Mouse (Mus musculus) forebrain, embryonic 11.5 days (tissue): ENCODE data around the gene Gm21969. TPM values are rescaled to one million over a fixed set of nuclear protein-coding genes. Genes with fewer than 3 reads are reported as not detected.

Experiments
- ATAC-seq: fragments of 200-750 bp; cut with Nextera tagmentation; replicated peaks from 2 replicates; pipeline ENCODE4 v1.8.0; 2017; ENCODE audit warnings: moderate TSS enrichment; ENCODE audit not compliant: low FRiP score
- DNase-seq: peaks from one replicate; pipeline ENCODE4 v3.0.0-alpha.2; 2017; ENCODE audit warnings: low spot score
- H3K27ac ChIP-seq: fragments of 300-500 bp; sonication (generic); 2 replicates; pipeline ENCODE4 v1.5.1; 2014; ENCODE audit warnings: low read depth, low read length
- H3K27me3 ChIP-seq: fragments of 300-500 bp; sonication (generic); 2 replicates; pipeline ENCODE4 v1.6.1; 2014; ENCODE audit warnings: mild to moderate bottlenecking, low read length, mixed read lengths; ENCODE audit not compliant: control insufficient read depth, insufficient read depth
- H3K36me3 ChIP-seq: fragments of 300-500 bp; sonication (generic); 2 replicates; pipeline ENCODE4 v1.6.1; 2014; ENCODE audit warnings: mild to moderate bottlenecking, low read length, moderate library complexity, mixed read lengths; ENCODE audit not compliant: control insufficient read depth, insufficient read depth
- H3K4me1 ChIP-seq: fragments of 300-500 bp; sonication (generic); replicated peaks from 2 replicates; pipeline ENCODE4 v1.6.1; 2014; ENCODE audit warnings: low read length, mixed read lengths; ENCODE audit not compliant: control insufficient read depth, insufficient read depth
- H3K4me2 ChIP-seq: fragments of 300-500 bp; sonication (generic); 2 replicates; pipeline ENCODE4 v1.6.1; 2014; ENCODE audit warnings: low read depth, mild to moderate bottlenecking, low read length, moderate library complexity, mixed read lengths; ENCODE audit not compliant: severe bottlenecking
- H3K4me3 ChIP-seq: fragments of 300-500 bp; sonication (generic); 2 replicates; pipeline ENCODE4 v1.5.1; 2014; ENCODE audit warnings: low read depth, low read length
- H3K9ac ChIP-seq: fragments of 300-500 bp; sonication (generic); 2 replicates; pipeline ENCODE4 v1.6.1; 2014; ENCODE audit warnings: low read length
- H3K9me3 ChIP-seq: fragments of 300-500 bp; sonication (generic); 2 replicates; pipeline ENCODE4 v1.6.1; 2016; ENCODE audit warnings: low read length, mixed read lengths; ENCODE audit not compliant: control insufficient read depth
- WGBS: fragments of 180-500 bp; shearing (Covaris S2); extraction: QIAGEN DNeasy Blood & Tissue Kit; methylation state at CpG from one replicate; pipeline ENCODE4 v1.1.7; 2014; 5-methylcytosine and 5-hydroxymethylcytosine counted together
- polyA plus RNA-seq: library from polyadenylated mRNA; unstranded; fragments of >200 nt; fragmentation: Nextera tagmentation; extraction: Ambion mirVana; gene quantifications from 2 replicates; pipeline ENCODE4 v1.2.1, GENCODE M21; 2014

The Gm21969 gene
- polyA plus RNA-seq, 1 experiment from 2014 or later: not detected

DNA sequence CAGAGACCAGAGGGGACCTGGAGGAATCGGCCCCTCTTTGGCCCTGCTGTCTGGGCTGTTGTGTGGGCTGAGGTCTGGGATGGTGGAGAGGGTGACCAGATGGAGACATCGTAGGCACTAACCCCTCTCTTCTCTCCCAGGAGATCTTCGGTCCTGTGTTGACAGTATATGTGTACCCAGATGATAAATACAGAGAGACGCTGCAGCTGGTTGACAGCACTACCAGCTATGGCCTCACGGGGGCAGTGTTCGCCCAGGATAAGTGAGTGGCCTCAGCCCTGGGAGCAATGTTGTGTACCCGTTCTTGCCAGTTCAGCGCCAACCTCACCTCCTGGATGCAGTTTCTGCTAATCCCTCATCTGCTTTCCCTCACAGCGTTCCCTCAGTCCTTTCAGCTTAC, 41.0 kb downstream of the Gm21969 start:
- peak; percentile 94 for DNase-seq
- Histone ChIP-seq H3K27ac (no peak overlapping the region), H3K4me2 (no peak overlapping the region), H3K9ac (no peak overlapping the region), H3K9me3 (no peaks in the 10 kb centered on the region), H3K4me1 (peaks cover 15% of the 10 kb centered on the region), H3K4me3 (no peak overlapping the region), H3K36me3 (no peaks in the 10 kb centered on the region), H3K27me3 (peaks cover 8% of the 10 kb centered on the region)
- WGBS: 13% methylated on average over 9 of the region's 9 CpGs
- no peak; the same call in 1 of the 2 replicates for ATAC-seq

DNA sequence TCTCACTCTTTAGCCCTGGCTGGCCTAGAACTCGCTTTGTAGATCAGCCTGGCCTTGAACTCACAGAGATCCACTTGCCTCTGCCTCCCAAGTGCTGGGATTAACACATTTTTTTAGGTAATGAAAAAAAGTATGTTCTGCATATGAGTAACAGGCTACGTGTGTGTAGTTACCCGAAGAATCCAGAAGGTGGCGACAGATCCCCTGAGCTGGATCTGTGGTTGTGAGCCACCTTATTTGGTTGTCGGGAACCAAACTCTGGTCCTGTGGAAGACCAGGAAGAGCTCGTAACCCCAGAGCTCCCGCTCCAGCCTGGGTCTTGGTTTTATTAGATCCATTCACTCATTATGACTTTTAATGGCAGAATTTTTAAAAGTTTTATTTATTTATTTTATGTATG, 43.9 kb downstream of the Gm21969 start:
- DNase-seq: no peak

DNA sequence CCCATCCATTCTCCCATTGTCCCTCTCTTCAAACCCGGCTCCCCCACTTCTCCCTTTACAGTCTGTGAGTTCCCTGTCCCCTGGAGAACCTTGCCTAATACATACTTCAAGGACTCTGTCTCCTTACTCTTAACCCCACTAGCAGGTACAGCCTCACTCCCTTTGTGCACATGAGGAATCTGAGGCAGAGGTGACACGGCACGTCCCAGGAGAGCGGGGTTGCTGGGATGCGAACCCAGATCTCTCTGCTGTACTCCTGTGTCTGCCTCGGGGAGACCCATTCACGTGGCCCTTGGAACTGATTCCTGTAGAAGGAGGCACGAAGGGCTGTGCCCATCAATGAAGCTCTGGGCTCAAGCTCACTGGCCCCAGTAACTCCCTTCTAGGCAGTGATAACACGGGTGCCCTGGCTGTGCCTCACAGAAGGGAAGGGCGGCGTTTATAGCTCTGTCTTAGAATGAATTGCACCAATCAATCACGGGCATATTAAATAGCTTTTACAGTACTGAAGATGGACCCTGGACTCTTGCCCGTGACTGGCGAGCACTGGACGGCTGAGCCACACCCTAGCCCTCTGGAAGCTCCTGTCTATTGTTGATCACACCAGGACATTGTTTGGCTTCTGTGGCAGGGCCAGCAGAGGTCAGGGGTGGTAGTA, 47.2 kb downstream of the Gm21969 start:
- no peaks in the 10 kb centered on the region for H3K27me3 ChIP-seq
- H3K4me1 ChIP-seq: no peaks in the 10 kb centered on the region
- no peak for DNase-seq
- no peaks in the 10 kb centered on the region for H3K9me3 ChIP-seq
- no peak overlapping the region for H3K27ac ChIP-seq
- H3K9ac ChIP-seq: no peak overlapping the region
- WGBS: 81% methylated on average over 15 of the region's 15 CpGs
- H3K4me2 ChIP-seq: no peak overlapping the region
- no peak overlapping the region for H3K4me3 ChIP-seq
- no peak for ATAC-seq
- H3K36me3 ChIP-seq: no peaks in the 10 kb centered on the region

More for the DNA sequence above, 43.9 kb downstream of the Gm21969 start:
- Histone ChIP-seq H3K4me3 (no peak overlapping the region), H3K9me3 (no peaks in the 10 kb centered on the region), H3K4me2 (no peak overlapping the region), H3K36me3 (no peaks in the 10 kb centered on the region), H3K4me1 (peaks cover 5% of the 10 kb centered on the region), H3K9ac (no peak overlapping the region), H3K27me3 (peaks cover 2% of the 10 kb centered on the region), H3K27ac (no peak overlapping the region)
- no peak for ATAC-seq
- WGBS: 83% methylated on average over 7 of the region's 7 CpGs

DNA sequence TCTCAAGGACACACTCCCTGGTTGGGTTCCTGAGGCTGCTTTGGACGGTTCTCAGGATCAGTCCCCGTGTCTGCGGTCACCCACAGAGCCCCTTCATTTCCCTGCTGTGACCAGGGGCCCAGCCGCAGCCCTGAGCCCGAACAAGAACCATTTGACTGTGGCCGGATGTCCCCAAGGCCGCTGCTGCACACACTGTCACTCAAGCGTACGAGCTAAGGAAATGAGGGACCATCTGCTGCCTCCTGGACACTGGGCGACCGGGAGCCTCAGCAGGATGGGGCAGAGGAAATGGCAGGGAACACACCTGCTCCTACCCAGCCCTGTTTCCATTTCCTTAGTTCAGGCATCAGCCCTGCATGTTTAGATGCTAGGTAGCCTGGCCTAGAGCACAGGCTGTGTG, 47.9 kb downstream of the Gm21969 start:
- ATAC-seq (no peak), DNase-seq (no peak)
- H3K9ac ChIP-seq: no peak overlapping the region
- no peaks in the 10 kb centered on the region for H3K9me3 ChIP-seq
- no peak overlapping the region for H3K4me3 ChIP-seq
- no peak overlapping the region for H3K4me2 ChIP-seq
- H3K36me3 ChIP-seq: no peaks in the 10 kb centered on the region
- H3K27ac ChIP-seq: no peak overlapping the region
- H3K27me3 ChIP-seq: no peaks in the 10 kb centered on the region
- WGBS: 79% methylated on average over 11 of the region's 11 CpGs
- H3K4me1 ChIP-seq: no peaks in the 10 kb centered on the region

DNA sequence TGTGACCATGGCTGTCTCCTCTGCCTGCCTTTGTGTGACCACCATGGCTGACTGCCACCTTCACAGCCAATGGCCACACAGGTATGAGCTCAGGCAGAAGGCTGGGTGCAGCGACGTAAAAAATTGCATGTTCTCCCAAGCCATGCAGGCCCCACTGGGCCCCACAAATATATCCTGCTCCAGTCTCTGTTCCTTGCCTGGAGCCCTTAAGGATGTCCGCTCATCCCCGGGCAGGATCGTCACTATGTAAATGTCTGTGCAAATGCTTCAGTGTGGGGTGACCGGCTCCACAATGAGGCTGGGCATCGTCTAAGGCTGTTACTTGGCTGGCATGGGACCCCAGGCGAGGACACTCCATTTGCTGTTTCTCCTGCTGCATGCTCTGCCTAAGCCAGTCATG, 50.3 kb downstream of the Gm21969 start, which contains the start of gene Tas1r2:
TSS of gene Tas1r2 (plus strand) at position 301 of the 400 bp plus-strand sequence.
- no peaks in the 10 kb centered on the region for H3K9me3 ChIP-seq
- H3K27ac ChIP-seq: no peak within 1 kb of the TSS
- no peak within 1 kb of the TSS for H3K4me2 ChIP-seq
- no peak within 1 kb of the TSS for H3K4me3 ChIP-seq
- no peaks in the 10 kb centered on the region for H3K4me1 ChIP-seq
- no peak for ATAC-seq
- no peaks in the 10 kb centered on the region for H3K27me3 ChIP-seq
- no peak for DNase-seq
- 85% methylated on average over 8 of the region's 8 CpGs for WGBS
- no peaks in the 10 kb centered on the region for H3K36me3 ChIP-seq
- H3K9ac ChIP-seq: no peak within 1 kb of the TSS

DNA sequence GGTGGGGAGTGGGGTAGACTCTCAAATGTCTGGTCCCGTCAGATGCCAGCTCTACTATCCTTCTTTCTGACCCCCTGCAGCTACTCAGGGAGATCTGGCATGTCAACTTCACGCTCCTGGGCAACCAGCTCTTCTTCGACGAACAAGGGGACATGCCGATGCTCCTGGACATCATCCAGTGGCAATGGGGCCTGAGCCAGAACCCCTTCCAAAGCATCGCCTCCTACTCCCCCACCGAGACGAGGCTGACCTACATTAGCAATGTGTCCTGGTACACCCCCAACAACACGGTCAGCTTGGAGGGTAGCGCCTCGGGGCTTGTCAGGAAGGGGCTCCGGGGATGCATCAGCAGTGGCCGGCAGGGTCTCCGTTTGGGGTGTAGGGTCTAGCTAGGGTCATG, 58.9 kb downstream of the Gm21969 start:
- Histone ChIP-seq H3K9me3 (no peaks in the 10 kb centered on the region), H3K27me3 (0 out of 2 replicates have a peak, but pooled peaks cover 2% of the 10 kb centered on the region), H3K36me3 (no peaks in the 10 kb centered on the region), H3K9ac (no peak overlapping the region), H3K4me2 (no peak overlapping the region), H3K4me3 (no peak overlapping the region), H3K4me1 (no peaks in the 10 kb centered on the region), H3K27ac (no peak overlapping the region)
- DNase-seq: no peak
- no peak for ATAC-seq
- WGBS: 92% methylated on average over 14 of the region's 14 CpGs

DNA sequence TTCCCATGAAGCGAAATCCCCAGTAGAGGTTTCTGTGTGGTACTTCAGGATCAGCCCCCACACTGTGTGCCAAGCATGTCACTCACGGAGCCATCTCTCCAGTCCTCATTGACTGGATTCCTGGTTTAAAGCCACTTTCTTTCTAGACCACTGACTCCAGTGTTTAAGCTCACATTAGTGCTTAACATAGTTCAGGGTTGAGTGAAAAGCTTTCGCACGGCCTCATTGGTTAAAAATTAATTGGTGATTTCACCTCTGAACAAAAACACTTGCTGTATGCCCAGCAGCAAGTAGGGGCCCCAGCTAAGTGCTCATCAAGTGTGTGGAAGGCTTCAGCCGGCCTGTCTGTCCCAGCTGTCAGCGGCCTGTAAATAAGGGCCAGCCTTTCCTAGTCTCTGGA, 64.6 kb downstream of the Gm21969 start:
- Histone ChIP-seq H3K27ac (no peak overlapping the region), H3K36me3 (no peaks in the 10 kb centered on the region), H3K4me2 (no peak overlapping the region), H3K27me3 (peaks cover 2% of the 10 kb centered on the region; the same call in 1 of the 2 replicates), H3K9me3 (no peaks in the 10 kb centered on the region), H3K9ac (no peak overlapping the region), H3K4me1 (no peaks in the 10 kb centered on the region; the same call in 1 of the 2 replicates), H3K4me3 (no peak overlapping the region)
- no peak for DNase-seq
- ATAC-seq: peak; percentile 42; the same call in 1 of the 2 replicates
- 32% methylated on average over 6 of the region's 6 CpGs for WGBS

DNA sequence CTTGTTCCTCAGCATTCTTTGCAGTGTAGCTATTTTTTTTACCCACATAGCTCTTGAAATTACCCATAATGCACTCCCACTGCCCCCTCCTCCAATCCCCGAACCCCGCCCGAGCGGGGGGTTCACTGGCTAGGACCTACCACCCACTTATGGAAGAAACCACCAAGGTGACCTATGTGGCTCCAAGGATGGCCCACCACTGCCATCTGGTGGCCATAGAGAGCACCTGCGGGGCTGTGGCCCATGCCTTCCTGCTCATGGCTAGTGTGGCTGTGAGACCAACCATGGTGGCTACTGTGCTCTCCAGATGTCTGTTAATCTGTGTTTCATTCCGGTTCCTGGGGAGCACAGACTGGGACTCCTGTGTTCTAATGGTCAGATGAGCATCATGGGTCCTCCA, 66.9 kb downstream of the Gm21969 start:
- no peaks in the 10 kb centered on the region; the same call in 1 of the 2 replicates for H3K4me1 ChIP-seq
- H3K9ac ChIP-seq: no peak overlapping the region
- H3K9me3 ChIP-seq: no peaks in the 10 kb centered on the region
- WGBS: 26% methylated on average over 6 of the region's 6 CpGs
- no peak overlapping the region for H3K4me2 ChIP-seq
- ATAC-seq: peak; percentile 53; the same call in 1 of the 2 replicates
- DNase-seq: peak; percentile 85
- H3K27ac ChIP-seq: no peak overlapping the region
- H3K27me3 ChIP-seq: no peaks in the 10 kb centered on the region; the same call in 1 of the 2 replicates
- H3K4me3 ChIP-seq: no peak overlapping the region
- H3K36me3 ChIP-seq: no peaks in the 10 kb centered on the region

DNA sequence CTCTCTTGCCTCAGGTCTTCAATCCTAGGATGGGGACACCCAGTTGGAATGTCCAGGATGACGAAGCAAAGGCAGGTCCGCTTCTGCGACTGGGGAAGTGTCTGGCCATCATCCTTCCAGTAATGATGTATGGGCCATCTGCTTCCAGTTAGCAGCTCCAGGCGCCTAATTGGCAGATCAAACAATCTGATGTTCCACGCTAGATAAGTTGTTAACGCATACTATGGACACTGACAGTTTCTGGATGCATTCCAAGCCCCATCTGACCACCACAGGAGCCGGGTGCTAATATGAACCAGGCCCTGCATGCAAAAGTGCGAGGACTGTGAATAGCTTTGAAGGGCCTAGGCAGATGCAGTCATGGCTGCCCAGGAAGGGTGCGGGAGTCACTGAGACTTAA, 72.7 kb downstream of the Gm21969 start:
- H3K4me3 ChIP-seq: no peak overlapping the region
- H3K4me2 ChIP-seq: no peak overlapping the region
- no peak overlapping the region for H3K9ac ChIP-seq
- no peak for ATAC-seq
- no peaks in the 10 kb centered on the region for H3K4me1 ChIP-seq
- no peaks in the 10 kb centered on the region for H3K27me3 ChIP-seq
- no peak overlapping the region for H3K27ac ChIP-seq
- no peaks in the 10 kb centered on the region for H3K36me3 ChIP-seq
- H3K9me3 ChIP-seq: peaks cover 7% of the 10 kb centered on the region; the same call in 1 of the 2 replicates
- DNase-seq: no peak
- WGBS: 69% methylated on average over 9 of the region's 9 CpGs
